Mouse (Mus musculus): ENCODE measurements around the gene Maco1.
"Not testable (repeated sequence)": the region's sequence is repeated elsewhere in the genome, so short reads cannot be mapped to it uniquely, and the experiment has no call there.

Maco1 gene

GRCm38 (mm10) chr4:134802765-134803164 is 50.4 kb downstream of the Maco1 start:
- no peak for DNase-seq

DNA sequence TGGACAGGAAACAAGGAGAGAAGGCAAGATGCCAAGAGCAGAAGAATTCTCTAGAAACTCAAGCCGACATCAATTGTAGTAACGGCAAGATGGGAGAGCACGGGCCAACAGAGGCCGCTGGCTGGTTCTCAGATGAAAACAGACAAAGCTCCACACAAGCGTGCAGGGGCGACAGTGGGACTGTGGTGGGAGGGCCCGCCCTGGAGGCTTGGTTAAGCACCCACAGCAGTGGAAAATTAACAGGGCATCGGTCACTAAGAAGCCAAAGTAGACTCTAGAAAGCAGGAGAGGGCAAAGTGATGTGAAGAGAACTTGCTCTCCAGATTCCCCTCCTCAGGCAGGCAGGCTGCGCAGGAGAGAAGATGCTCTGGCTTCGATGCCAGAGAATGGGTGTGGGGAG is 51.0 kb downstream of the Maco1 start:
- DNase-seq: no peak

GRCm38 (mm10) chr4:134800693-134801092 is 52.5 kb downstream of the Maco1 start:
- no peak for DNase-seq

DNA sequence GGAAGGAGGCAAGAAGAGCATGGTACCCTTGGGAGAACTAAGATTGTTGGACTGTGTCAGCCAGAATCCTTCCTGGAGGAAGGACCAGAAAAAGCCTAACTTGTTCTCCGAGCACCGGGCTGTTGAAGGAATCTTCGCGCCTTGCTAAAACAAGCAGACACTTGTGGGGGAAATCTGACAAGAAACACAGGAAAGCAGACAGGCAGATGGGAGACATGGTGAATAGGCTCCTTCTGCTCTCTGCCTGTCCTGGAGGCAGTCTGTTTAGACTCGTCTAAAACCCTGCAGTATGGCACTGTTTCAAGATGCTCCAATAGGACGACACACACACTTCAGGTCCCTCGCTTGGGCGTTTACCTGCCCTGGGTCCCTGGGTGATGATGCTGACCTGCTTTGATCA is 53.0 kb downstream of the Maco1 start:
- no peak for DNase-seq

- DNase-seq: peak; percentile 71
Observed at GRCm38 (mm10) chr4:134799272-134799671, 53.9 kb downstream of the Maco1 start.

- no peak for DNase-seq
Observed at GRCm38 (mm10) chr4:134798861-134799260, 54.3 kb downstream of the Maco1 start.

- no peak for DNase-seq
Observed at GRCm38 (mm10) chr4:134797621-134798020, 55.5 kb downstream of the Maco1 start.

GRCm38 (mm10) chr4:134796581-134797361 is 56.4 kb downstream of the Maco1 start:
- no peak for DNase-seq

DNA sequence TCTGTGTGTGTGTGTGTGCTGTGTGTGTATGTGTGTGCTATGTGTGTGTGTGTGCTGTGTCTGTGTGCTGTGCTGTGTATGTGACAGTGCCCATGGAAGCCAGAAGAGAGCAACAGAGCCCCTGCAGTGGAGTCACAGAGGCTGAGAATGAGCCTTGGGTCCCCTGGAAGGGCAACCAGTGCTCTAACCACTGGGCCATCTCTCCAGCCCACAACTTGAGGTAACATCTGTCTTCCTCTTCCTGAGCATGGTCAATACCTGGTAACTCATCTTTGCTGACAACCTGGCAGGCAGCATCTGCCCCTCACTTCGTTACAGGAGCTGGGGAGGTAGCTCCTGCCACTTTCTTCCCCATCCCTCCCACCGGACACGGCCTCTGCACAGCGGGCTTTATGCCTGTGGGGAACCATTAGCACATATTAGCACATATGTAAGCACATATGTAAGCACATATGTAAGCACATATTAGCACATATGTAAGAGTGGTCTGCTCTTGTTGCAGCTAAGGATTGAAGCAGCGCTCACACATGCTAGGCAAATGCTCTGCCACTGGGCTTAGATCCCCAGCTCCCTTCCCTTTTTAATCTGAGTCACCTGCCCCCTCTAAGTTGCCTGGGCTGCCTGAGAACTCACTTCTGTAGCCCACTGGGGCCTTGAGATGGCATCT is 57.2 kb downstream of the Maco1 start:
- DNase-seq: no peak

DNA sequence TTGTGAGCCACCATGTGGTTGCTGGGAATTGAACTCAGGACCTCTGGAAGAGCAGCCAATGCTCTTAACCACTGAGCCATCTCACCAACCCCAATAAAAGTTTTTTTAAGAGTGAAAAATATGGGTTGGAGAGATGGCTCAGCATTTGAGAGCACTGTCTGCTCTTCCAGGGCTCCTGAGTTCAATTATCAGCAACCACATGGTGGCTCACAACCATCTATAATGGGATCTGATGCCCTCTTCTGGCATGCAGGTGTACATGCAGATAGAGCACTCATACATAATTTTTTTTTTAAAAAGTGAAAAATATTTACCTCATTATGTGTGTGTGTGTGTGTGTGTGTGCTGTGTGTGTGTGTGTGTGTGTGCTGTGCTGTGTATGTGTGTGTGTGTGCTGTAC is 58.2 kb downstream of the Maco1 start:
- DNase-seq: not testable (repeated sequence)

GRCm38 (mm10) chr4:134793213-134793956 is 59.8 kb downstream of the Maco1 start:
- DNase-seq: peak; percentile 75

DNA sequence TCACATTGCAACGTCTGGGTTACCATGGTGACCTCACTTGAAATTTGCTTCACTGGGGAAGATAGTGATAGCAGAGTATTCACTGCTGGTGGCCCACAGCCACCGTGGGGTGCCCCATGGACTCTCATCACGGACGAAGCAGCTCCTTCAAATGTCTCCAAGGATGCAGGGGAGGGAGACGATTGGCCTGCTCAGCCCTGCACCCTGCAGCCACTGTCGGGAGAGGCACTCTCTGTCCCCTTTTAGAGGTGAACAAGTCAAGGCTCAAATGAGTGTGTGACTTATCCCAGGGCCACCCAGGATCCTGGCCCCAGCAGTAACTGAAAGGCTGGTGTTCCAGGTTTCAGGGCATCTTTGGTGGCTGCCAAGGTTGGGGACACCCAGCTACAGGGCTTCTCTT is 61.4 kb downstream of the Maco1 start:
- DNase-seq: no peak

- DNase-seq: no peak
Observed at GRCm38 (mm10) chr4:134786946-134787345, 66.2 kb downstream of the Maco1 start.

DNA sequence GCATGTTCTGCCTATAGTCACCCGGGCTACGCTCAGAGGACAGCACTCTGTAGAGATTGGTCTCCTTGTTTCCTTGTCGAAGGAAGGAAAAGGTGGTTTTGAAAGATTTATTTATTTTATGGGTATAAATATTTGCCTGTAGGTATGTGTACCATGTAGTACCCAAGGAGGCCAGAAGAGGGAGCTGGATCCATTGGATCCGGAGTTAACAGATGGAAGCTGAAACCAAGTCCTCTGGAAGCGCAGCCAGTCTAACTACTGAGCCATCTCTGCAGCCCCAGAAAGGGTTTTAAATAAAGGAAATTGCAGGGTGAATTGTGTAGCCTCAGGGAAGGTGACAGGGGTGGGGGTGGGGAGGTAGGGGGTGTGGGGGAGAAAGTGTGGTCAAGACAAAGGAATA is 68.4 kb downstream of the Maco1 start:
- peak; percentile 58 for DNase-seq

DNA sequence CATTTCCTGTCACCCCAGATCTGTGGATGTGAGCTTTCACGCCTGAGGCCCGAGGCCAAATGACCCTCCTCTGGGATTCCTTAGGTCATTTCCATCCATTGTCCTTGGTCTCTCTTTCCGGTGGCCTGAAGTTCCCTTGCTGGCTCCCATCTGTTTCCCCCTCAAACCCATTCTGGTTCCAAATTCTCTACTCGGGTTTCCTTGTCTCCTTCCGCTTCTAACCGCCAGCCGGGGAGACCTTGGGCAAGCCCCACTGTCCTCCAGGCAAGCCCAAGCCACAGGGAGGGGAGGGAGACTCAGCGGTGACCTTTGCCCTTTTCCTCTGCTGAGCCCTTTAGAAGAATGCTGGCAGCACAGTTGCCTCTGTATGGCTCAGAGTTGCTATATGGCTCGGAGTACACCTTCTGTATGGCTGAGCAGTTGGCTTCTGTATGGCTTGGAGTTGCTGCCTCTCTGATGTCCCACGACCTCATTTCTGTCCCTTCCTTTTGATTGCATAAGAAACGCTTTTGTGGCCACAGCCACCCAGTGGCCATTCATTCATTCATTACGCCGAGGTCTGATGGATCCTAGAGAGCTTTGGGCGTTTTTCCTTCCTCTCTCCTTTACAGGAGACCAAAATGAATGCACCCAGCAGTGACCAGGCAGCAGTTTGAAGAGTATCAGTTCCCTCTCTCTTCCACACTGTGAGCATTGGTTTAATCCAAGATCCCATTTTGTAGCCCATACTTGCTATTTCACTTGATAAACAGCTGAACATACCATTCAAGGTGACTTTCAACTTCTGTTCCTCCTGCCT is 73.8 kb downstream of the Maco1 start:
- no peak for DNase-seq

- no peak for DNase-seq
Observed at GRCm38 (mm10) chr4:134776246-134776645, 76.9 kb downstream of the Maco1 start.

GRCm38 (mm10) chr4:134775234-134775944 is 77.8 kb downstream of the Maco1 start:
- no peak for DNase-seq

GRCm38 (mm10) chr4:134774126-134774525 is 79.0 kb downstream of the Maco1 start:
- DNase-seq: no peak

DNA sequence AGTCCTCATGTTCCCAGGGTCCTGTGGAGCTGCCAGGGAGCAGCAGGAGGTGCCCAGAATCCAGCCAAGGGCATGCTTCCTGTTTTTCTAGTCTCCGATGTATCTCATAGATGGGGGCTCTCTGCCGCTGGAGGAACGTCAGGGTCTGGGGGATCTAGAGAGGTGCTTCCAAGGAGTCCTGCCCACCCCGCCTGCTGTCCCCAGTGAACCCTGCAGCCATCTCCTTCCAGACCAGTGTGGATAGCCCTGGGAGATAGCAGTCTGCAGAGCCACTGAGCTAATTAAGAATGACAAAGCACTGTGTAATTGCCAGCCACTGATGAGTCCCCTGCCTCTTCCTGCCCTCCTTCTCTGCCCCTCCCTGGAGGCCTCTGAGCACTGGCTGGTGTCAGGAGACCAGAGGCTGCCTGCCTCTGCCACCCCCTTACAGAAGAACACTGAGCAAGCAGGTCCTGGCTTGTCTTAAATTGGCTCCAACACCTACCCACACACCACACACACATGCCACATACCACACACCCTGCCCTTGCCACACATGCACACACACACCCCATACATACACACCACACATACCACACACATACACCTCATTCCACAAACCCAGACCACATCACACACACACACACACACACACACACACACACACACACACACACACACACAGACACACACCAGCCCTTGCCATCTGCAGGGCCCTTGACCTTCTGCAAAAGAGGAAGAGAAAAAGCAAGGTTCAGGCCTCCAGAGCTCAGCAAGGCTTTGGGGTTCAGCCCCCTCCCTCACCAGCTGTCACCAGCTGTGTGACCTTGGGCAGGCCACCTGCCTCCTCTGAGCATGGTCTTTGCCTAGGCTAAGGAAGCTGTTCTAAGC is 80.1 kb downstream of the Maco1 start:
- DNase-seq: no peak

- DNase-seq: no peak
Observed at GRCm38 (mm10) chr4:134769891-134770290, 83.3 kb downstream of the Maco1 start.
